ENCODE assay signal across 8 mouse cellular contexts in genomic region chr14:14120230-14121096, GRCm38 (mm10). TPM values are rescaled to one million over a fixed set of nuclear protein-coding genes. Genes with fewer than 3 reads are reported as not detected.
DNase-seq lines count a peak whose midpoint lies in the region; ATAC-seq lines count a peak whose summit lies in the region.

TSS of gene Psmd6 (minus strand) at chr14:14120984.

- peak within 1 kb of the TSS; percentile 87 for H3K27ac ChIP-seq in brown adipose tissue, adult 24 weeks (replicated peaks; ENCODE audit: low read depth, low read length)
- peak within 1 kb of the TSS; percentile 82 for H3K27ac ChIP-seq in heart, embryonic 13.5 days (replicated peaks)
- H3K27ac ChIP-seq in liver, embryonic 12.5 days, result peak within 1 kb of the TSS; percentile 78
- H3K27ac ChIP-seq in stomach, embryonic 15.5 days, result peak within 1 kb of the TSS; percentile 81

- peaks cover 42% of the 10 kb centered on the region for H3K36me3 ChIP-seq in heart, embryonic 13.5 days
- peaks cover 40% of the 10 kb centered on the region for H3K36me3 ChIP-seq in liver, embryonic 12.5 days
- H3K36me3 ChIP-seq in stomach, embryonic 15.5 days, result peaks cover 19% of the 10 kb centered on the region

- H3K27me3 ChIP-seq in heart, embryonic 13.5 days (replicated peaks), result no peaks in the 10 kb centered on the region
- no peaks in the 10 kb centered on the region for H3K27me3 ChIP-seq in liver, embryonic 12.5 days (replicated peaks)
- no peaks in the 10 kb centered on the region for H3K27me3 ChIP-seq in stomach, embryonic 15.5 days (replicated peaks)

- peak within 1 kb of the TSS; percentile 93 for H3K4me2 ChIP-seq in heart, embryonic 13.5 days
- H3K4me2 ChIP-seq in liver, embryonic 12.5 days, result peak within 1 kb of the TSS; percentile 80
- H3K4me2 ChIP-seq in stomach, embryonic 15.5 days, result peak within 1 kb of the TSS; percentile 76

- no peaks in the 10 kb centered on the region for H3K9me3 ChIP-seq in heart, embryonic 13.5 days
- H3K9me3 ChIP-seq in liver, embryonic 12.5 days (replicated peaks), result no peaks in the 10 kb centered on the region
- H3K9me3 ChIP-seq in stomach, embryonic 15.5 days, result no peaks in the 10 kb centered on the region

- WGBS in heart, embryonic 13.5 days, result under 1% methylated on average over 68 of the region's 68 CpGs
- WGBS in liver, embryonic 12.5 days (ENCODE audit: insufficient replicate concordance), result 2% methylated on average over 68 of the region's 68 CpGs
- WGBS in stomach, embryonic 15.5 days, result under 1% methylated on average over 68 of the region's 68 CpGs

- peak; percentile 86 for ATAC-seq in heart, embryonic 13.5 days (ENCODE audit: extremely low read depth, insufficient number of reproducible peaks, low FRiP score, low TSS enrichment)
- ATAC-seq in liver, embryonic 12.5 days, result peak; percentile 96
- ATAC-seq in stomach, embryonic 15.5 days (ENCODE audit: insufficient read depth, low FRiP score, low read depth), result peak; percentile 95

- H3K4me1 ChIP-seq in brown adipose tissue, adult 24 weeks (ENCODE audit: control insufficient read depth, insufficient read depth, insufficient read length, low read length), result peaks cover 4% of the 10 kb centered on the region
- H3K4me1 ChIP-seq in heart, embryonic 13.5 days, result peaks cover 23% of the 10 kb centered on the region
- H3K4me1 ChIP-seq in liver, embryonic 12.5 days, result peaks cover 21% of the 10 kb centered on the region
- H3K4me1 ChIP-seq in stomach, embryonic 15.5 days, result peaks cover 8% of the 10 kb centered on the region; the same call in 1 of the 2 replicates

- peak; percentile 93 for DNase-seq in CD4-positive, CD25-positive, alpha-beta regulatory T cell, adult 2 months (ENCODE audit: low read depth, low spot score)
- DNase-seq in fat pad, adult 2 months (ENCODE audit: extremely low read depth, low read depth, low spot score), result peak; percentile 18
- peak; percentile 94 for DNase-seq in kidney, postnatal 10 days
- DNase-seq in natural killer cell, adult 2 months (ENCODE audit: low spot score in 2 of 2), result peak; percentile 88 to 90

- H3K4me3 ChIP-seq in brown adipose tissue, adult 24 weeks (ENCODE audit: insufficient read depth, low read depth, low read length), result peak within 1 kb of the TSS; percentile 98
- peak within 1 kb of the TSS; percentile 99 for H3K4me3 ChIP-seq in heart, embryonic 13.5 days
- H3K4me3 ChIP-seq in liver, embryonic 12.5 days, result peak within 1 kb of the TSS; percentile 95
- peak within 1 kb of the TSS; percentile 83 for H3K4me3 ChIP-seq in stomach, embryonic 15.5 days (replicated peaks)

- peak within 1 kb of the TSS; percentile 97 for H3K9ac ChIP-seq in heart, embryonic 13.5 days
- H3K9ac ChIP-seq in liver, embryonic 12.5 days, result peak within 1 kb of the TSS; percentile 93
- H3K9ac ChIP-seq in stomach, embryonic 15.5 days, result peak within 1 kb of the TSS; percentile 95

RNA-seq across cellular contexts. Expression of gene Psmd6, which starts in this region (rescaled TPM):
- polyA plus RNA-seq in brown adipose tissue, adult 24 weeks (2012; ENCODE audit: insufficient read depth, insufficient read length, missing spikeins), result 93.7 and 107 TPM in 2 replicates
- polyA plus RNA-seq in heart, embryonic 13.5 days (2015; fragmentation: Nextera tagmentation; extraction: Ambion mirVana), result 165 and 188 TPM in 2 replicates
- 195 and 202 TPM in 2 replicates for polyA plus RNA-seq in liver, embryonic 12.5 days (2016; fragmentation: Nextera tagmentation; extraction: Ambion mirVana)
- polyA plus RNA-seq in stomach, embryonic 15.5 days (2015; fragmentation: Nextera tagmentation; extraction: Ambion mirVana), result 222 and 230 TPM in 2 replicates

Comparison
In these comparisons a context has a peak if more than half of its experiments do, and no peak if none do; other contexts are left out.
1. Peak in every context shown above with its lines: DNase-seq, ATAC-seq, H3K4me3 ChIP-seq and H3K27ac ChIP-seq.
2. DNase-seq: peak in every context shown above with its lines; median percentile 94 in kidney, postnatal 10 days; 93 in CD4-positive, CD25-positive, alpha-beta regulatory T cell, adult 2 months; 89 in natural killer cell, adult 2 months; 18 in fat pad, adult 2 months.